Mouse (Mus musculus) E14TG2a.4 (cell line): ENCODE data around the gene Dcaf7.
A peak's percentile ranks its signal among the peaks of the same experiment; 100 is the strongest.

Experiments used
- H3K27me3 ChIP-seq: 2 replicates; pipeline ENCODE4 v1.6.1; 2014; ENCODE audit warnings: low read length, control low read depth; ENCODE audit not compliant: insufficient read depth
- H3K36me3 ChIP-seq: 2 replicates; pipeline ENCODE4 v1.6.1; 2014; ENCODE audit warnings: low read length, control low read depth; ENCODE audit not compliant: insufficient read depth
- H3K4me1 ChIP-seq: replicated peaks from 2 replicates; pipeline ENCODE4 v1.6.1; 2014; ENCODE audit warnings: low read depth, low read length, control low read depth
- H3K4me3 ChIP-seq: replicated peaks from 2 replicates; pipeline ENCODE4 v1.5.1; 2014; ENCODE audit warnings: mild to moderate bottlenecking, low read length
- H3K9me3 ChIP-seq: 2 replicates; pipeline ENCODE4 v1.6.1; 2014; ENCODE audit warnings: low read length, control low read depth
- CTCF ChIP-seq: conservative IDR thresholded peaks from 2 replicates; pipeline ENCODE4 v1.5.1; 2014; ENCODE audit warnings: low read length
- NANOG ChIP-seq: IDR thresholded peaks from 2 replicates; pipeline ENCODE4 v1.6.1; 2014; ENCODE audit warnings: borderline replicate concordance, low read length, mixed read lengths
- POU5F1 ChIP-seq: IDR thresholded peaks from 2 replicates; pipeline ENCODE4 v1.6.1; 2014; ENCODE audit warnings: low read length, borderline replicate concordance

Dcaf7 gene

GRCm38 (mm10) chr11:106053921-106054320, 17.2 kb downstream of the Dcaf7 start:
- peaks cover 17% of the 10 kb centered on the region for H3K4me1 ChIP-seq
- TF ChIP-seq NANOG = no peak
- no peak for TF ChIP-seq POU5F1
- no peak for TF ChIP-seq CTCF
- H3K36me3 ChIP-seq = peaks cover 100% of the 10 kb centered on the region
- H3K4me3 ChIP-seq = no peak overlapping the region
- no peaks in the 10 kb centered on the region for H3K9me3 ChIP-seq
- no peaks in the 10 kb centered on the region for H3K27me3 ChIP-seq

- peaks cover 13% of the 10 kb centered on the region for H3K4me1 ChIP-seq
- TF ChIP-seq CTCF (no peak), POU5F1 (no peak), NANOG (no peak)
- H3K36me3 ChIP-seq = peaks cover 100% of the 10 kb centered on the region
- H3K9me3 ChIP-seq = no peaks in the 10 kb centered on the region
- H3K4me3 ChIP-seq = no peak overlapping the region
- no peaks in the 10 kb centered on the region for H3K27me3 ChIP-seq
These were observed 17.9 kb downstream of the Dcaf7 start for GRCm38 (mm10) chr11:106054600-106054999.

- Histone ChIP-seq H3K4me1 (peaks cover 13% of the 10 kb centered on the region), H3K9me3 (no peaks in the 10 kb centered on the region), H3K4me3 (no peak overlapping the region), H3K27me3 (no peaks in the 10 kb centered on the region), H3K36me3 (peaks cover 99% of the 10 kb centered on the region)
- no peak for TF ChIP-seq NANOG
- TF ChIP-seq POU5F1 = no peak
- TF ChIP-seq CTCF = no peak
These were observed 18.7 kb downstream of the Dcaf7 start for GRCm38 (mm10) chr11:106055341-106055740.

- H3K4me1 ChIP-seq = peaks cover 13% of the 10 kb centered on the region
- TF ChIP-seq CTCF (no peak), POU5F1 (no peak), NANOG (no peak)
- no peaks in the 10 kb centered on the region for H3K27me3 ChIP-seq
- no peaks in the 10 kb centered on the region for H3K9me3 ChIP-seq
- no peak overlapping the region for H3K4me3 ChIP-seq
- H3K36me3 ChIP-seq = peaks cover 83% of the 10 kb centered on the region
These were observed 20.3 kb downstream of the Dcaf7 start for GRCm38 (mm10) chr11:106056819-106057491.

GRCm38 (mm10) chr11:106058020-106058419, 21.3 kb downstream of the Dcaf7 start:
- peaks cover 72% of the 10 kb centered on the region for H3K36me3 ChIP-seq
- H3K9me3 ChIP-seq = no peaks in the 10 kb centered on the region
- H3K27me3 ChIP-seq = no peaks in the 10 kb centered on the region
- H3K4me3 ChIP-seq = no peak overlapping the region
- TF ChIP-seq POU5F1 (no peak), CTCF (no peak), NANOG (no peak)
- peaks cover 13% of the 10 kb centered on the region for H3K4me1 ChIP-seq

- no peaks in the 10 kb centered on the region for H3K27me3 ChIP-seq
- H3K4me1 ChIP-seq = peaks cover 17% of the 10 kb centered on the region
- peaks cover 47% of the 10 kb centered on the region for H3K36me3 ChIP-seq
- H3K4me3 ChIP-seq = no peak overlapping the region
- H3K9me3 ChIP-seq = no peaks in the 10 kb centered on the region
- TF ChIP-seq CTCF = no peak
- TF ChIP-seq POU5F1 = no peak
- no peak for TF ChIP-seq NANOG
These were observed 23.9 kb downstream of the Dcaf7 start for GRCm38 (mm10) chr11:106060549-106060948.

- peaks cover 39% of the 10 kb centered on the region for H3K36me3 ChIP-seq
- H3K9me3 ChIP-seq = no peaks in the 10 kb centered on the region
- TF ChIP-seq POU5F1 (no peak), CTCF (no peak), NANOG (no peak)
- no peak overlapping the region for H3K4me3 ChIP-seq
- H3K4me1 ChIP-seq = peaks cover 18% of the 10 kb centered on the region
- H3K27me3 ChIP-seq = no peaks in the 10 kb centered on the region
These were observed 24.6 kb downstream of the Dcaf7 start for GRCm38 (mm10) chr11:106061311-106061710.

- TF ChIP-seq NANOG = no peak
- Histone ChIP-seq H3K4me1 (peaks cover 16% of the 10 kb centered on the region), H3K4me3 (no peak overlapping the region), H3K9me3 (no peaks in the 10 kb centered on the region), H3K27me3 (peaks cover 2% of the 10 kb centered on the region), H3K36me3 (peaks cover 15% of the 10 kb centered on the region)
These were observed 27.1 kb downstream of the Dcaf7 start for GRCm38 (mm10) chr11:106063756-106064155.

GRCm38 (mm10) chr11:106065073-106065922, 28.6 kb downstream of the Dcaf7 start:
- Histone ChIP-seq H3K4me1 (peaks cover 16% of the 10 kb centered on the region), H3K9me3 (no peaks in the 10 kb centered on the region), H3K27me3 (peaks cover 2% of the 10 kb centered on the region), H3K36me3 (peaks cover 7% of the 10 kb centered on the region; the same call in 1 of the 2 replicates), H3K4me3 (peak overlapping the region; percentile 100)
- TF ChIP-seq POU5F1 (no peak), NANOG (no peak), CTCF (no peak)
